Mouse (Mus musculus) hindbrain, embryonic 10.5 days (tissue): Measurements from ENCODE around the gene Zfp746. TPM values are rescaled to one million over a fixed set of nuclear protein-coding genes. Genes with fewer than 3 reads are reported as not detected.
"Not testable (repeated sequence)": the region's sequence is repeated elsewhere in the genome, so short reads cannot be mapped to it uniquely, and the experiment has no call there.

ENCODE experiments used
- DNase-seq: peaks from one replicate; pipeline ENCODE4 v3.0.0-alpha.2; 2017; ENCODE audit warnings: low spot score
- H3K27ac ChIP-seq: fragments of 300-500 bp; sonication (generic); 2 replicates; pipeline ENCODE4 v1.5.1; 2016; ENCODE audit warnings: mild to moderate bottlenecking, moderate library complexity
- H3K27me3 ChIP-seq: fragments of 300-500 bp; sonication (generic); 2 replicates; pipeline ENCODE4 v1.6.1; 2016; ENCODE audit warnings: mild to moderate bottlenecking; ENCODE audit not compliant: poor library complexity, insufficient read depth, severe bottlenecking
- H3K36me3 ChIP-seq: fragments of 300-500 bp; sonication (generic); 2 replicates; pipeline ENCODE4 v1.6.1; 2016; ENCODE audit warnings: mild to moderate bottlenecking, moderate library complexity
- H3K4me1 ChIP-seq: fragments of 300-500 bp; sonication (generic); replicated peaks from 2 replicates; pipeline ENCODE4 v1.6.1; 2016; ENCODE audit warnings: mild to moderate bottlenecking
- H3K4me3 ChIP-seq: fragments of 300-500 bp; sonication (generic); 2 replicates; pipeline ENCODE4 v1.5.1; 2016; ENCODE audit warnings: mild to moderate bottlenecking, moderate library complexity
- H3K9me3 ChIP-seq: fragments of 300-500 bp; sonication (generic); 2 replicates; pipeline ENCODE4 v1.6.1; 2016; ENCODE audit warnings: mild to moderate bottlenecking, moderate library complexity
- WGBS: fragments of 180-500 bp; shearing (Covaris S2); methylation state at CpG from one replicate; pipeline ENCODE4 v1.1.7; 2016; 5-methylcytosine and 5-hydroxymethylcytosine counted together
- polyA plus RNA-seq: library from polyadenylated mRNA; unstranded; fragments of >200 nt; fragmentation: Nextera tagmentation; extraction: Ambion mirVana; gene quantifications from 2 replicates; pipeline ENCODE4 v1.2.1, GENCODE M21; 2016

Zfp746 gene
- polyA plus RNA-seq = 20.9 and 24.5 TPM in 2 replicates

GRCm38 (mm10) chr6:48086471-48086878, at the start of gene Zfp746:
TSS of gene Zfp746 (minus strand) at chr6:48086593.
- peaks cover 34% of the 10 kb centered on the region for H3K36me3 ChIP-seq
- peak within 1 kb of the TSS; percentile 90 for H3K4me3 ChIP-seq
- WGBS = under 1% methylated on average over 53 of the region's 53 CpGs
- H3K9me3 ChIP-seq = no peaks in the 10 kb centered on the region
- H3K4me1 ChIP-seq = peaks cover 18% of the 10 kb centered on the region
- peak; percentile 89 for DNase-seq
- peak within 1 kb of the TSS; percentile 97 for H3K27ac ChIP-seq
- no peaks in the 10 kb centered on the region for H3K27me3 ChIP-seq

- not testable (repeated sequence) for H3K4me3 ChIP-seq, H3K36me3 ChIP-seq, H3K4me1 ChIP-seq, H3K9me3 ChIP-seq, H3K27me3 ChIP-seq, H3K27ac ChIP-seq
- 78% methylated on average over 4 of the region's 4 CpGs for WGBS
- DNase-seq = peak; percentile 31
These were observed 34.7 kb upstream of the Zfp746 start for GRCm38 (mm10) chr6:48121092-48121491.

GRCm38 (mm10) chr6:48116036-48116435, 29.6 kb upstream of the Zfp746 start:
- Histone ChIP-seq H3K4me1 (no peaks in the 10 kb centered on the region), H3K27me3 (no peaks in the 10 kb centered on the region), H3K27ac (no peak overlapping the region), H3K9me3 (0 out of 2 replicates have a peak, but pooled peaks cover 6% of the 10 kb centered on the region), H3K4me3 (no peak overlapping the region), H3K36me3 (no peaks in the 10 kb centered on the region)
- DNase-seq = no peak
- 81% methylated on average over 3 of the region's 3 CpGs for WGBS

- H3K9me3 ChIP-seq = no peaks in the 10 kb centered on the region
- H3K36me3 ChIP-seq = peaks cover 27% of the 10 kb centered on the region
- DNase-seq = no peak
- WGBS = 41% methylated on average over 14 of the region's 14 CpGs
- H3K27ac ChIP-seq = no peak overlapping the region
- peak overlapping the region; percentile 90 for H3K4me3 ChIP-seq
- H3K4me1 ChIP-seq = peaks cover 18% of the 10 kb centered on the region
- H3K27me3 ChIP-seq = no peaks in the 10 kb centered on the region
These were observed 743 bp upstream of the Zfp746 start for GRCm38 (mm10) chr6:48086957-48087715.

GRCm38 (mm10) chr6:48085521-48086404, 630 bp downstream of the Zfp746 start:
- H3K9me3 ChIP-seq = no peaks in the 10 kb centered on the region
- peak; percentile 65 for DNase-seq
- WGBS = 3% methylated on average over 72 of the region's 72 CpGs
- peaks cover 18% of the 10 kb centered on the region for H3K4me1 ChIP-seq
- peaks cover 41% of the 10 kb centered on the region for H3K36me3 ChIP-seq
- no peaks in the 10 kb centered on the region for H3K27me3 ChIP-seq
- H3K4me3 ChIP-seq = peak overlapping the region; percentile 90
- peak overlapping the region; percentile 97 for H3K27ac ChIP-seq

GRCm38 (mm10) chr6:48083733-48084191, 2.6 kb downstream of the Zfp746 start:
- Histone ChIP-seq H3K9me3 (no peaks in the 10 kb centered on the region), H3K27ac (no peak overlapping the region), H3K4me1 (peaks cover 18% of the 10 kb centered on the region), H3K36me3 (peaks cover 61% of the 10 kb centered on the region), H3K27me3 (no peaks in the 10 kb centered on the region), H3K4me3 (no peak overlapping the region)
- 94% methylated on average over 6 of the region's 6 CpGs for WGBS
- no peak for DNase-seq

GRCm38 (mm10) chr6:48081952-48082351, 4.4 kb downstream of the Zfp746 start:
- Histone ChIP-seq H3K9me3 (no peaks in the 10 kb centered on the region), H3K4me3 (no peak overlapping the region), H3K27ac (no peak overlapping the region), H3K4me1 (peaks cover 18% of the 10 kb centered on the region), H3K36me3 (peaks cover 79% of the 10 kb centered on the region), H3K27me3 (no peaks in the 10 kb centered on the region)
- DNase-seq = no peak
- 94% methylated on average over 3 of the region's 3 CpGs for WGBS

GRCm38 (mm10) chr6:48081021-48081420, 5.4 kb downstream of the Zfp746 start:
- H3K27me3 ChIP-seq = no peaks in the 10 kb centered on the region
- H3K36me3 ChIP-seq = peaks cover 88% of the 10 kb centered on the region
- 93% methylated on average over 5 of the region's 5 CpGs for WGBS
- no peak overlapping the region for H3K4me3 ChIP-seq
- no peak overlapping the region for H3K27ac ChIP-seq
- no peak for DNase-seq
- no peaks in the 10 kb centered on the region for H3K9me3 ChIP-seq
- peaks cover 14% of the 10 kb centered on the region for H3K4me1 ChIP-seq

- DNase-seq = no peak
- H3K9me3 ChIP-seq = no peaks in the 10 kb centered on the region
- H3K27ac ChIP-seq = no peak overlapping the region
- peaks cover 88% of the 10 kb centered on the region for H3K36me3 ChIP-seq
- H3K27me3 ChIP-seq = no peaks in the 10 kb centered on the region
- 85% methylated on average over 5 of the region's 5 CpGs for WGBS
- H3K4me1 ChIP-seq = no peaks in the 10 kb centered on the region
- no peak overlapping the region for H3K4me3 ChIP-seq
These were observed 13.1 kb downstream of the Zfp746 start for GRCm38 (mm10) chr6:48073316-48073715.

- Histone ChIP-seq H3K9me3 (no peaks in the 10 kb centered on the region), H3K27me3 (no peaks in the 10 kb centered on the region), H3K4me1 (no peaks in the 10 kb centered on the region), H3K27ac (no peak overlapping the region), H3K4me3 (no peak overlapping the region), H3K36me3 (peaks cover 88% of the 10 kb centered on the region)
- WGBS = 93% methylated on average over 3 of the region's 3 CpGs
- DNase-seq = no peak
These were observed 18.9 kb downstream of the Zfp746 start for GRCm38 (mm10) chr6:48067492-48067891.

GRCm38 (mm10) chr6:48065587-48066075, 20.8 kb downstream of the Zfp746 start:
- 96% methylated on average over 6 of the region's 6 CpGs for WGBS
- Histone ChIP-seq H3K36me3 (peaks cover 90% of the 10 kb centered on the region), H3K4me1 (no peaks in the 10 kb centered on the region)

GRCm38 (mm10) chr6:48064451-48064850, 21.9 kb downstream of the Zfp746 start:
- DNase-seq = no peak
- peaks cover 85% of the 10 kb centered on the region for H3K36me3 ChIP-seq
- H3K4me1 ChIP-seq = no peaks in the 10 kb centered on the region
- no peak overlapping the region for H3K27ac ChIP-seq
- H3K27me3 ChIP-seq = no peaks in the 10 kb centered on the region
- WGBS = 92% methylated on average over 14 of the region's 14 CpGs
- no peak overlapping the region for H3K4me3 ChIP-seq
- no peaks in the 10 kb centered on the region for H3K9me3 ChIP-seq

More at GRCm38 (mm10) chr6:48065587-48066075, 20.8 kb downstream of the Zfp746 start:
- H3K27me3 ChIP-seq = no peaks in the 10 kb centered on the region
- no peak for DNase-seq
- H3K4me3 ChIP-seq = no peak overlapping the region
- H3K27ac ChIP-seq = no peak overlapping the region
- no peaks in the 10 kb centered on the region for H3K9me3 ChIP-seq
